Mouse (Mus musculus) kidney, postnatal 0 days (tissue): ENCODE results near the gene Il2rb. TPM values are rescaled to one million over a fixed set of nuclear protein-coding genes. Genes with fewer than 3 reads are reported as not detected.
A peak's percentile ranks its signal among the peaks of the same experiment; 100 is the strongest.

Experiments used
- ATAC-seq: fragments of 200-750 bp; cut with Nextera tagmentation; replicated peaks from 2 replicates; pipeline ENCODE4 v1.8.0; 2017; ENCODE audit warnings: low read depth, moderate number of reproducible peaks, moderate TSS enrichment, moderate library complexity; ENCODE audit not compliant: low FRiP score
- DNase-seq: peaks from one replicate; pipeline ENCODE4 v3.0.0-alpha.2; 2016; ENCODE audit warnings: low spot score
- H3K27ac ChIP-seq: fragments of 300-500 bp; sonication (generic); 2 replicates; pipeline ENCODE4 v1.5.1; 2014; ENCODE audit warnings: mild to moderate bottlenecking
- H3K27me3 ChIP-seq: fragments of 300-500 bp; sonication (generic); 2 replicates; pipeline ENCODE4 v1.6.1; 2014; ENCODE audit warnings: low read length, mixed read lengths; ENCODE audit not compliant: insufficient read depth
- H3K36me3 ChIP-seq: fragments of 300-500 bp; sonication (generic); 2 replicates; pipeline ENCODE4 v1.6.1; 2014; ENCODE audit warnings: low read length, mixed read lengths; ENCODE audit not compliant: insufficient read depth
- H3K4me1 ChIP-seq: fragments of 300-500 bp; sonication (generic); replicated peaks from 2 replicates; pipeline ENCODE4 v1.6.1; 2014; ENCODE audit warnings: antibody characterized with exemption, low read length, mixed read lengths; ENCODE audit not compliant: insufficient read depth
- H3K4me2 ChIP-seq: fragments of 300-500 bp; sonication (generic); 2 replicates; pipeline ENCODE4 v1.6.1; 2014; ENCODE audit warnings: mild to moderate bottlenecking, low read length, moderate library complexity, mixed read lengths
- H3K4me3 ChIP-seq: fragments of 300-500 bp; sonication (generic); replicated peaks from 2 replicates; pipeline ENCODE4 v1.5.1; 2014; ENCODE audit warnings: low read depth, low read length
- H3K9ac ChIP-seq: fragments of 300-500 bp; sonication (generic); 2 replicates; pipeline ENCODE4 v1.6.1; 2014; ENCODE audit warnings: low read depth, low read length
- H3K9me3 ChIP-seq: fragments of 300-500 bp; sonication (generic); replicated peaks from 2 replicates; pipeline ENCODE4 v1.6.1; 2016; ENCODE audit warnings: low read length, inconsistent platforms, mixed read lengths
- CTCF ChIP-seq: IDR thresholded peaks from 2 replicates; pipeline ENCODE4 v1.5.1; 2016; ENCODE audit warnings: antibody characterized with exemption, low read depth, mild to moderate bottlenecking, moderate library complexity
- WGBS: fragments of 180-500 bp; shearing (Covaris S2); extraction: QIAGEN DNeasy Blood & Tissue Kit; methylation state at CpG from one replicate; pipeline ENCODE4 v1.1.7; 2014; 5-methylcytosine and 5-hydroxymethylcytosine counted together
- polyA plus RNA-seq: library from polyadenylated mRNA; unstranded; fragments of >200 nt; fragmentation: Nextera tagmentation; extraction: Ambion mirVana; gene quantifications from 2 replicates; pipeline ENCODE4 v1.2.1, GENCODE M21; 2015

Il2rb gene
- polyA plus RNA-seq, 1 experiment from 2014 or later = 1.1 TPM

GRCm38 (mm10) chr15:78489248-78489647, 5.8 kb downstream of the Il2rb start:
- H3K36me3 ChIP-seq = no peaks in the 10 kb centered on the region
- no peaks in the 10 kb centered on the region for H3K27me3 ChIP-seq
- no peak overlapping the region for H3K4me3 ChIP-seq
- DNase-seq (no peak), ATAC-seq (no peak)
- WGBS = 81% methylated on average over 3 of the region's 3 CpGs
- H3K9me3 ChIP-seq = no peaks in the 10 kb centered on the region
- no peaks in the 10 kb centered on the region for H3K4me1 ChIP-seq
- H3K4me2 ChIP-seq = no peak overlapping the region
- H3K27ac ChIP-seq = no peak overlapping the region
- H3K9ac ChIP-seq = no peak overlapping the region
- TF ChIP-seq CTCF = no peak

GRCm38 (mm10) chr15:78487066-78487465, 8.0 kb downstream of the Il2rb start:
- DNase-seq (no peak), ATAC-seq (no peak)
- H3K27ac ChIP-seq = no peak overlapping the region

GRCm38 (mm10) chr15:78486564-78486963, 8.5 kb downstream of the Il2rb start:
- Histone ChIP-seq H3K4me1 (no peaks in the 10 kb centered on the region), H3K36me3 (no peaks in the 10 kb centered on the region), H3K4me2 (no peak overlapping the region), H3K9me3 (no peaks in the 10 kb centered on the region), H3K27me3 (no peaks in the 10 kb centered on the region), H3K4me3 (no peak overlapping the region), H3K27ac (no peak overlapping the region), H3K9ac (no peak overlapping the region)
- DNase-seq = no peak
- TF ChIP-seq CTCF = no peak
- 90% methylated on average over 1 of the region's 1 CpGs for WGBS
- ATAC-seq = no peak

More at GRCm38 (mm10) chr15:78487066-78487465, 8.0 kb downstream of the Il2rb start:
- H3K4me3 ChIP-seq = no peak overlapping the region
- H3K4me2 ChIP-seq = no peak overlapping the region
- no peak overlapping the region for H3K9ac ChIP-seq
- H3K27me3 ChIP-seq = no peaks in the 10 kb centered on the region
- no peaks in the 10 kb centered on the region for H3K9me3 ChIP-seq
- no peaks in the 10 kb centered on the region for H3K4me1 ChIP-seq
- 66% methylated on average over 4 of the region's 4 CpGs for WGBS
- H3K36me3 ChIP-seq = no peaks in the 10 kb centered on the region
- TF ChIP-seq CTCF = no peak

- no peaks in the 10 kb centered on the region for H3K36me3 ChIP-seq
- no peak for ATAC-seq
- H3K4me1 ChIP-seq = no peaks in the 10 kb centered on the region
- no peak overlapping the region for H3K9ac ChIP-seq
- no peaks in the 10 kb centered on the region for H3K9me3 ChIP-seq
- TF ChIP-seq CTCF = no peak
- no peak for DNase-seq
- no peak overlapping the region for H3K27ac ChIP-seq
- H3K4me2 ChIP-seq = no peak overlapping the region
- 72% methylated on average over 4 of the region's 4 CpGs for WGBS
- no peaks in the 10 kb centered on the region for H3K27me3 ChIP-seq
- H3K4me3 ChIP-seq = no peak overlapping the region
Measured at GRCm38 (mm10) chr15:78483311-78483710, 11.8 kb downstream of the Il2rb start.

- DNase-seq (no peak), ATAC-seq (no peak)
- H3K9me3 ChIP-seq = no peaks in the 10 kb centered on the region
- no peak overlapping the region for H3K9ac ChIP-seq
- H3K4me1 ChIP-seq = no peaks in the 10 kb centered on the region
- WGBS = 42% methylated on average over 3 of the region's 3 CpGs
- TF ChIP-seq CTCF = no peak
- H3K36me3 ChIP-seq = no peaks in the 10 kb centered on the region
- no peak overlapping the region for H3K27ac ChIP-seq
- H3K4me3 ChIP-seq = no peak overlapping the region
- no peaks in the 10 kb centered on the region for H3K27me3 ChIP-seq
- no peak overlapping the region for H3K4me2 ChIP-seq
Measured at GRCm38 (mm10) chr15:78482518-78482917, 12.6 kb downstream of the Il2rb start.

- WGBS = 56% methylated on average over 9 of the region's 9 CpGs
- peak; percentile 38; the same call in 1 of the 2 replicates for TF ChIP-seq CTCF
- ATAC-seq (no peak), DNase-seq (no peak)
- H3K4me2 ChIP-seq = no peak overlapping the region
- H3K27ac ChIP-seq = no peak overlapping the region
- no peaks in the 10 kb centered on the region for H3K4me1 ChIP-seq
- H3K9ac ChIP-seq = no peak overlapping the region
- no peaks in the 10 kb centered on the region for H3K9me3 ChIP-seq
- H3K4me3 ChIP-seq = no peak overlapping the region
- no peaks in the 10 kb centered on the region for H3K36me3 ChIP-seq
- H3K27me3 ChIP-seq = no peaks in the 10 kb centered on the region
Measured at GRCm38 (mm10) chr15:78481448-78482000, 13.5 kb downstream of the Il2rb start.

- 34% methylated on average over 2 of the region's 2 CpGs for WGBS
- Histone ChIP-seq H3K4me2 (no peak overlapping the region), H3K4me1 (no peaks in the 10 kb centered on the region), H3K27ac (no peak overlapping the region), H3K4me3 (no peak overlapping the region), H3K9ac (no peak overlapping the region), H3K9me3 (no peaks in the 10 kb centered on the region), H3K36me3 (no peaks in the 10 kb centered on the region), H3K27me3 (no peaks in the 10 kb centered on the region)
- no peak for TF ChIP-seq CTCF
- no peak for ATAC-seq
- no peak for DNase-seq
Measured at GRCm38 (mm10) chr15:78480991-78481390, 14.1 kb downstream of the Il2rb start.
